Comparison of ENCODE assay signal across 11 mouse cellular contexts in the genomic region with DNA sequence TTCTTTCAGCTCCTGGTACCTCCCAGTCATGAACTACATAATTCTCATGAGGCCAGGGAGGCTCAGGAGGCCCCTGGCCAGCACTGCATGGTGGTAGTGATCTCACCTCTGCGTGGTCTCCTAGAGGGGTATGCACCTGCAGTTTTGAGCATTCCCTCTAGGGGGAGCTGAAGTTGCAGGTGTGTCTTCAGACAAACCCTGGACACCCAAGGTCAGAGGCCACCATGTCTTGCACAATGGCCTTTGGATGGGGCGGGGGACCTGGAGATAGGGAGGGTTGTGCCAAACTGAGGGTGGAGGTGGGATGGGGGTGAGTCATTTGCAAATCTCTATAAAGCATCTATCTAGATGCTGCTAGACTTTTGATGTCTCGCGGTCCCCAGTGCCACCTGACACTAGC.
A peak's percentile ranks its signal among the peaks of the same experiment; 100 is the strongest.
DNase-seq lines count a peak whose midpoint lies in the region; ATAC-seq and TF ChIP-seq lines count a peak whose summit lies in the region.
"Had no signal": no experiment of that assay in that cellular context is flagged by ENCODE, and none has a peak within 500 bp of the region (broad histone marks: within the 10 kb centered on the region; RNA-seq: fewer than 3 reads in every experiment).

No protein-coding gene starts in this region.

- H3K27ac ChIP-seq in lung, embryonic 14.5 days (ENCODE audit: low read depth): no peak overlapping the region
- H3K27ac ChIP-seq in ES-Bruce4 (ENCODE audit: insufficient read depth, low read length): no peak overlapping the region
- no peak overlapping the region for H3K27ac ChIP-seq in limb, embryonic 10.5 days
- no peak overlapping the region for H3K27ac ChIP-seq in hindbrain, embryonic 11.5 days (ENCODE audit: low read depth, low read length)
- H3K27ac ChIP-seq: embryonic facial prominence, embryonic 12.5 days; heart, embryonic 13.5 days; stomach, embryonic 15.5 days had no signal

- DNase-seq in lung, embryonic 14.5 days: no peak
- no peak for DNase-seq in lung, postnatal 10 days
- DNase-seq in brain, embryonic 14.5 days (ENCODE audit: low read depth): no peak
- peak; percentile 41 for DNase-seq in thymus, postnatal 0 days (ENCODE audit: low spot score)
- DNase-seq in limb, embryonic 10.5 days (ENCODE audit: low spot score): no peak
- DNase-seq in hindbrain, embryonic 11.5 days (ENCODE audit: low spot score): no peak
- DNase-seq: right cerebral cortex, adult 18-20 months had no signal

- H3K27me3 ChIP-seq in lung, embryonic 14.5 days (ENCODE audit: insufficient read depth, low read length): no peaks in the 10 kb centered on the region
- H3K27me3 ChIP-seq in ES-Bruce4 (ENCODE audit: control insufficient read depth, insufficient read depth, low read length, poor library complexity, severe bottlenecking): no peaks in the 10 kb centered on the region
- peaks cover under 1% of the 10 kb centered on the region; the same call in 1 of the 2 replicates for H3K27me3 ChIP-seq in limb, embryonic 10.5 days (ENCODE audit: low read depth, poor library complexity, severe bottlenecking)
- H3K27me3 ChIP-seq in hindbrain, embryonic 11.5 days (ENCODE audit: control insufficient read depth, insufficient read depth, low read length): peaks cover 2% of the 10 kb centered on the region; the same call in 1 of the 2 replicates
- H3K27me3 ChIP-seq: embryonic facial prominence, embryonic 12.5 days; heart, embryonic 13.5 days; stomach, embryonic 15.5 days had no signal

- H3K4me2 ChIP-seq in lung, embryonic 14.5 days: no peak overlapping the region
- H3K4me2 ChIP-seq in hindbrain, embryonic 11.5 days (replicated peaks; ENCODE audit: low read depth, low read length): no peak overlapping the region
- H3K4me2 ChIP-seq: embryonic facial prominence, embryonic 12.5 days; heart, embryonic 13.5 days; stomach, embryonic 15.5 days had no signal

- no peak for ATAC-seq in lung, embryonic 14.5 days (ENCODE audit: insufficient read depth)
- no peak for ATAC-seq in hindbrain, embryonic 11.5 days (ENCODE audit: low FRiP score)

- no peak overlapping the region for H3K9ac ChIP-seq in lung, embryonic 14.5 days
- no peak overlapping the region for H3K9ac ChIP-seq in ES-Bruce4 (ENCODE audit: low read depth, poor library complexity, severe bottlenecking)
- no peak overlapping the region for H3K9ac ChIP-seq in hindbrain, embryonic 11.5 days (ENCODE audit: low read depth, low read length)
- H3K9ac ChIP-seq: embryonic facial prominence, embryonic 12.5 days; heart, embryonic 13.5 days; stomach, embryonic 15.5 days had no signal

- WGBS in lung, embryonic 14.5 days: 89% methylated on average over 4 of the region's 4 CpGs
- WGBS in limb, embryonic 10.5 days: 92% methylated on average over 4 of the region's 4 CpGs
- WGBS in hindbrain, embryonic 11.5 days: 91% methylated on average over 4 of the region's 4 CpGs

- no peaks in the 10 kb centered on the region for H3K4me1 ChIP-seq in lung, embryonic 14.5 days (ENCODE audit: insufficient read depth)
- H3K4me1 ChIP-seq in ES-Bruce4 (ENCODE audit: control insufficient read depth, insufficient read depth, low read length): no peaks in the 10 kb centered on the region
- peaks cover 52% of the 10 kb centered on the region for H3K4me1 ChIP-seq in limb, embryonic 10.5 days
- H3K4me1 ChIP-seq in hindbrain, embryonic 11.5 days (replicated peaks; ENCODE audit: control insufficient read depth, insufficient read depth, low read length): peaks cover under 1% of the 10 kb centered on the region; the same call in 1 of the 2 replicates

- TF ChIP-seq EP300 in ES-Bruce4 (IDR thresholded peaks at IDR 0.05; ENCODE audit: insufficient read depth, low read depth, low read length): no peak

- H3K4me3 ChIP-seq in lung, embryonic 14.5 days (ENCODE audit: low read depth, low read length): no peak overlapping the region
- H3K4me3 ChIP-seq in ES-Bruce4 (ENCODE audit: low read depth, low read length): no peak overlapping the region
- no peak overlapping the region for H3K4me3 ChIP-seq in limb, embryonic 10.5 days
- H3K4me3 ChIP-seq in hindbrain, embryonic 11.5 days (ENCODE audit: low read depth, low read length): no peak overlapping the region
- H3K4me3 ChIP-seq: embryonic facial prominence, embryonic 12.5 days; heart, embryonic 13.5 days; stomach, embryonic 15.5 days had no signal

- TF ChIP-seq POLR2A in ES-Bruce4 (IDR thresholded peaks at IDR 0.05; ENCODE audit: insufficient read depth, low read length): no peak
- no peak for TF ChIP-seq POLR2A in brain, embryonic 14.5 days (IDR thresholded peaks at IDR 0.05; ENCODE audit: borderline replicate concordance, extremely low read depth, insufficient read depth, insufficient read length, poor library complexity, severe bottlenecking)

- TF ChIP-seq CTCF in lung, embryonic 14.5 days (IDR thresholded peaks at IDR 0.05; ENCODE audit: low read depth): peak; percentile 61
- TF ChIP-seq CTCF in ES-Bruce4 (IDR thresholded peaks at IDR 0.05; ENCODE audit: low read depth, low read length): peak; percentile 42
- peak; percentile 33; the same call in 1 of the 2 replicates for TF ChIP-seq CTCF in brain, embryonic 14.5 days (IDR thresholded peaks at IDR 0.05; ENCODE audit: borderline replicate concordance, extremely low read depth, insufficient read depth, insufficient read length)

- no peaks in the 10 kb centered on the region for H3K9me3 ChIP-seq in lung, embryonic 14.5 days (ENCODE audit: low read depth, low read length)
- no peaks in the 10 kb centered on the region for H3K9me3 ChIP-seq in ES-Bruce4 (replicated peaks; ENCODE audit: control insufficient read depth, insufficient read depth, low read length, poor library complexity, severe bottlenecking)
- no peaks in the 10 kb centered on the region for H3K9me3 ChIP-seq in limb, embryonic 10.5 days (replicated peaks)
- H3K9me3 ChIP-seq in hindbrain, embryonic 11.5 days (ENCODE audit: control insufficient read depth, low read length): no peaks in the 10 kb centered on the region
- H3K9me3 ChIP-seq: embryonic facial prominence, embryonic 12.5 days; heart, embryonic 13.5 days; stomach, embryonic 15.5 days had no signal

- H3K36me3 ChIP-seq in lung, embryonic 14.5 days (ENCODE audit: insufficient read depth): no peaks in the 10 kb centered on the region
- no peaks in the 10 kb centered on the region for H3K36me3 ChIP-seq in ES-Bruce4 (ENCODE audit: control insufficient read depth, insufficient read depth, low read length, poor library complexity, severe bottlenecking)
- H3K36me3 ChIP-seq in limb, embryonic 10.5 days: no peaks in the 10 kb centered on the region; the same call in 1 of the 2 replicates
- H3K36me3 ChIP-seq in hindbrain, embryonic 11.5 days (ENCODE audit: control insufficient read depth, insufficient read depth, low read length): no peaks in the 10 kb centered on the region
- H3K36me3 ChIP-seq: embryonic facial prominence, embryonic 12.5 days; heart, embryonic 13.5 days; stomach, embryonic 15.5 days had no signal
